Mouse (Mus musculus): ENCODE measurements around the gene Olfr749. TPM values are rescaled to one million over a fixed set of nuclear protein-coding genes. Genes with fewer than 3 reads are reported as not detected.

Olfr749 gene
- polyA plus RNA-seq, 1 experiment from 2014 or later: not detected

- no peaks in the 10 kb centered on the region for H3K4me1 ChIP-seq
- no peak within 1 kb of the TSS for H3K4me2 ChIP-seq (replicated peaks)
- ATAC-seq (replicated peaks): no peak
- no peaks in the 10 kb centered on the region for H3K9me3 ChIP-seq
- H3K27ac ChIP-seq (replicated peaks): no peak within 1 kb of the TSS
- H3K9ac ChIP-seq (replicated peaks): no peak within 1 kb of the TSS
- WGBS: 78% methylated on average over 1 of the region's 1 CpGs
- H3K36me3 ChIP-seq: no peaks in the 10 kb centered on the region
- no peaks in the 10 kb centered on the region for H3K27me3 ChIP-seq
- H3K4me3 ChIP-seq: no peak within 1 kb of the TSS
Observed at GRCm38 (mm10) chr14:50707073-50707472, 37.8 kb downstream of the Olfr749 start, which contains the start of gene Olfr748. TSS of gene Olfr748 (plus strand) at chr14:50707373.

GRCm38 (mm10) chr14:50693106-50693505 lies 51.8 kb downstream of the Olfr749 start, which contains the start of gene Olfr747:
TSS of gene Olfr747 (minus strand) at chr14:50693206.
- H3K9ac ChIP-seq (replicated peaks): no peak within 1 kb of the TSS
- H3K27ac ChIP-seq (replicated peaks): no peak within 1 kb of the TSS
- no peaks in the 10 kb centered on the region for H3K4me1 ChIP-seq
- H3K36me3 ChIP-seq: no peaks in the 10 kb centered on the region
- no peak within 1 kb of the TSS for H3K4me2 ChIP-seq (replicated peaks)
- no peak for ATAC-seq (replicated peaks)
- H3K4me3 ChIP-seq: no peak within 1 kb of the TSS
- H3K27me3 ChIP-seq: no peaks in the 10 kb centered on the region
- 90% methylated on average over 3 of the region's 3 CpGs for WGBS
- H3K9me3 ChIP-seq: no peaks in the 10 kb centered on the region

Other genes starting within 250 kb of the Olfr749 start
- gene Olfr742, start 241.5 kb downstream of the Olfr749 start, polyA plus RNA-seq (2015; fragmentation: Nextera tagmentation; extraction: Ambion mirVana): not detected in 2 replicates
- not detected in 2 replicates for gene Olfr743, start 223.3 kb downstream of the Olfr749 start, polyA plus RNA-seq (2015; fragmentation: Nextera tagmentation; extraction: Ambion mirVana)
- not detected in 2 replicates for gene Olfr744, start 130.2 kb downstream of the Olfr749 start, polyA plus RNA-seq (2015; fragmentation: Nextera tagmentation; extraction: Ambion mirVana)
- gene Olfr745, start 105.7 kb downstream of the Olfr749 start, polyA plus RNA-seq (2015; fragmentation: Nextera tagmentation; extraction: Ambion mirVana): not detected in 2 replicates
- gene Olfr746, start 98.0 kb downstream of the Olfr749 start, polyA plus RNA-seq (2015; fragmentation: Nextera tagmentation; extraction: Ambion mirVana): not detected in 2 replicates
- not detected in 2 replicates for gene Olfr747, start 51.9 kb downstream of the Olfr749 start, polyA plus RNA-seq (2015; fragmentation: Nextera tagmentation; extraction: Ambion mirVana)
- not detected in 2 replicates for gene Olfr748, start 37.7 kb downstream of the Olfr749 start, polyA plus RNA-seq (2015; fragmentation: Nextera tagmentation; extraction: Ambion mirVana)
- 122 and 130 TPM in 2 replicates for gene Ttc5, start 40.4 kb upstream of the Olfr749 start, polyA plus RNA-seq (2015; fragmentation: Nextera tagmentation; extraction: Ambion mirVana)
- gene Ccnb1ip1, start 62.6 kb upstream of the Olfr749 start, polyA plus RNA-seq (2015; fragmentation: Nextera tagmentation; extraction: Ambion mirVana): 0.11 TPM in 2 replicates
- gene Parp2, start 62.7 kb upstream of the Olfr749 start, polyA plus RNA-seq (2015; fragmentation: Nextera tagmentation; extraction: Ambion mirVana): 51.6 and 59.1 TPM in 2 replicates
- 1.6 and 1.7 TPM in 2 replicates for gene Tep1, start 125.5 kb upstream of the Olfr749 start, polyA plus RNA-seq (2015; fragmentation: Nextera tagmentation; extraction: Ambion mirVana)
- 0.18 and 0.27 TPM in 2 replicates for gene Klhl33, start 152.4 kb upstream of the Olfr749 start, polyA plus RNA-seq (2015; fragmentation: Nextera tagmentation; extraction: Ambion mirVana)
- 145 and 150 TPM in 2 replicates for gene Osgep, start 179.8 kb upstream of the Olfr749 start, polyA plus RNA-seq (2015; fragmentation: Nextera tagmentation; extraction: Ambion mirVana)
- gene Apex1, start 179.9 kb upstream of the Olfr749 start, polyA plus RNA-seq (2015; fragmentation: Nextera tagmentation; extraction: Ambion mirVana): 286 and 308 TPM in 2 replicates
- gene Pip4p1, start 185.8 kb upstream of the Olfr749 start, polyA plus RNA-seq (2015; fragmentation: Nextera tagmentation; extraction: Ambion mirVana): 95.1 and 95.3 TPM in 2 replicates
- gene Pnp, start 186.0 kb upstream of the Olfr749 start, polyA plus RNA-seq (2015; fragmentation: Nextera tagmentation; extraction: Ambion mirVana): 17.0 and 19.8 TPM in 2 replicates
- not detected in 2 replicates for gene Gm49342, start 199.4 kb upstream of the Olfr749 start, polyA plus RNA-seq (2015; fragmentation: Nextera tagmentation; extraction: Ambion mirVana)
- gene Pnp2, start 210.9 kb upstream of the Olfr749 start, polyA plus RNA-seq (2015; fragmentation: Nextera tagmentation; extraction: Ambion mirVana): 0.17 and 0.20 TPM in 2 replicates